Mouse (Mus musculus) liver, embryonic 13.5 days (tissue): Measurements from ENCODE around the gene Ctla2b. TPM values are rescaled to one million over a fixed set of nuclear protein-coding genes. Genes with fewer than 3 reads are reported as not detected.
"Not testable (repeated sequence)": the region's sequence is repeated elsewhere in the genome, so short reads cannot be mapped to it uniquely, and the experiment has no call there.

Source experiments
- ATAC-seq: fragments of 200-750 bp; cut with Nextera tagmentation; 2 replicates; pipeline ENCODE4 v1.8.0; 2017; ENCODE audit warnings: low read depth, mild to moderate bottlenecking, moderate number of reproducible peaks, moderate library complexity
- DNase-seq: peaks from one replicate; pipeline ENCODE4 v3.0.0; 2022
- H3K27ac ChIP-seq: fragments of 300-500 bp; sonication (generic); 2 replicates; pipeline ENCODE4 v1.5.1; 2015; ENCODE audit warnings: moderate library complexity, mild to moderate bottlenecking, inconsistent platforms
- H3K27me3 ChIP-seq: fragments of 300-500 bp; sonication (generic); 2 replicates; pipeline ENCODE4 v1.6.1; 2015; ENCODE audit warnings: mild to moderate bottlenecking, inconsistent platforms
- H3K36me3 ChIP-seq: fragments of 300-500 bp; sonication (generic); 2 replicates; pipeline ENCODE4 v1.6.1; 2015; ENCODE audit warnings: mild to moderate bottlenecking, inconsistent platforms
- H3K4me1 ChIP-seq: fragments of 300-500 bp; sonication (generic); replicated peaks from 2 replicates; pipeline ENCODE4 v1.6.1; 2015; ENCODE audit warnings: inconsistent platforms
- H3K4me2 ChIP-seq: fragments of 300-500 bp; sonication (generic); 2 replicates; pipeline ENCODE4 v1.6.1; 2015; ENCODE audit warnings: inconsistent platforms, mild to moderate bottlenecking, moderate library complexity
- H3K4me3 ChIP-seq: fragments of 300-500 bp; sonication (generic); replicated peaks from 2 replicates; pipeline ENCODE4 v1.5.1; 2015; ENCODE audit warnings: mild to moderate bottlenecking, inconsistent platforms
- H3K9ac ChIP-seq: fragments of 300-500 bp; sonication (generic); 2 replicates; pipeline ENCODE4 v1.6.1; 2015; ENCODE audit warnings: mild to moderate bottlenecking, inconsistent platforms
- H3K9me3 ChIP-seq: fragments of 300-500 bp; sonication (generic); replicated peaks from 2 replicates; pipeline ENCODE4 v1.6.1; 2016; ENCODE audit warnings: inconsistent platforms
- WGBS: fragments of 180-500 bp; shearing (Covaris S2); methylation state at CpG from one replicate; pipeline ENCODE4 v1.1.7; 2015; ENCODE audit not compliant: insufficient replicate concordance; 5-methylcytosine and 5-hydroxymethylcytosine counted together
- polyA plus RNA-seq: library from polyadenylated mRNA; unstranded; fragments of >200 nt; fragmentation: Nextera tagmentation; extraction: Ambion mirVana; gene quantifications from 2 replicates; pipeline ENCODE4 v1.2.1, GENCODE M21; 2015

The Ctla2b gene
- 5.6 and 8.4 TPM in 2 replicates for polyA plus RNA-seq

GRCm38 (mm10) chr13:60897328-60897727, at the start of gene Ctla2b:
Gene Ctla2b (minus strand): TSS chr13:60897447.
- 12% methylated on average over 3 of the region's 3 CpGs for WGBS
- no peaks in the 10 kb centered on the region for H3K27me3 ChIP-seq
- peak within 1 kb of the TSS; percentile 13; the same call in 1 of the 2 replicates for H3K27ac ChIP-seq
- ATAC-seq (peak; percentile 86), DNase-seq (peak; percentile 9)
- H3K36me3 ChIP-seq, result no peaks in the 10 kb centered on the region
- H3K9me3 ChIP-seq, result no peaks in the 10 kb centered on the region
- H3K4me3 ChIP-seq, result no peak within 1 kb of the TSS
- H3K4me2 ChIP-seq, result no peak within 1 kb of the TSS
- H3K4me1 ChIP-seq, result no peaks in the 10 kb centered on the region
- H3K9ac ChIP-seq, result no peak within 1 kb of the TSS

- not testable (repeated sequence) for H3K27me3 ChIP-seq, H3K4me2 ChIP-seq, H3K4me3 ChIP-seq, H3K9ac ChIP-seq, ATAC-seq, H3K36me3 ChIP-seq, DNase-seq, H3K4me1 ChIP-seq, H3K27ac ChIP-seq, H3K9me3 ChIP-seq
- 60% methylated on average over 3 of the region's 3 CpGs for WGBS
Measured at GRCm38 (mm10) chr13:60941884-60942283, 44.6 kb upstream of the Ctla2b start, which contains the start of gene Tpbpa. Gene Tpbpa (minus strand): TSS chr13:60941984.

DNA sequence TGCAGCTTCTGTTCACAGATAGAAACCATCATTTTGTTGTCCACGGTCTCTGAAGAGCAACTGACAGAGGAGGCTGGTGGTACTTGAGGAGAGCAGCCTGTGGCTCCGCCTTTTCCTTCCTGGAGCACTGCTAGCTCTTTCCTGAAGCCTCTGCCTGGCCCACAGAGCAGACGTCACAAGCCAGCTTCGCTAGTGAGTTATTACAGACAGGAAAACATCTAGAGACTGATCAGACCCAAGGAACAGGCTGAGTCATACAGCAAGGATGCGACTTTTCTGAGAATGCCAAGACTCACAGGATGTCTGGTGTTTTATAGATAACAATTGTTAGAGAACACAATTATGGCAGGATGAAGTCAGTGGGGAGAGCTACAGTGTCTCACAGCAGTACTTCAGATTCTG, 39.3 kb upstream of the Ctla2b start, which contains the start of the genes Gm49391 and Ctla2a:
TSS of gene Gm49391 (minus strand) at position 72 of the 402 bp plus-strand sequence.
TSS of gene Ctla2a (minus strand) at position 126 of the 402 bp plus-strand sequence.
- 13% methylated on average over 5 of the region's 5 CpGs for WGBS
- ATAC-seq (peak; percentile 87), DNase-seq (peak; percentile 18)
- no peak within 1 kb of the TSS for H3K9ac ChIP-seq
- no peak within 1 kb of the TSS for H3K4me2 ChIP-seq
- no peaks in the 10 kb centered on the region for H3K27me3 ChIP-seq
- no peaks in the 10 kb centered on the region for H3K36me3 ChIP-seq
- no peaks in the 10 kb centered on the region for H3K4me1 ChIP-seq
- no peak within 1 kb of the TSS for H3K27ac ChIP-seq
- H3K4me3 ChIP-seq, result no peak within 1 kb of the TSS
- H3K9me3 ChIP-seq, result no peaks in the 10 kb centered on the region

- not testable (repeated sequence) for H3K27me3 ChIP-seq, H3K4me1 ChIP-seq, DNase-seq, H3K9ac ChIP-seq, H3K9me3 ChIP-seq, H3K4me2 ChIP-seq, H3K27ac ChIP-seq, ATAC-seq, H3K4me3 ChIP-seq, H3K36me3 ChIP-seq
- WGBS, result 45% methylated on average over 2 of the region's 2 CpGs
Measured at GRCm38 (mm10) chr13:60935490-60935889, 38.2 kb upstream of the Ctla2b start, which contains the start of gene Gm49393. Gene Gm49393 (minus strand): TSS chr13:60935590.

- DNase-seq, H3K9me3 ChIP-seq, H3K4me2 ChIP-seq, H3K27me3 ChIP-seq, H3K4me3 ChIP-seq, H3K4me1 ChIP-seq, H3K27ac ChIP-seq, H3K9ac ChIP-seq, H3K36me3 ChIP-seq, ATAC-seq: not testable (repeated sequence)
- 49% methylated on average over 2 of the region's 2 CpGs for WGBS
Measured at GRCm38 (mm10) chr13:60904780-60905179, 7.5 kb upstream of the Ctla2b start, which contains the start of gene Tpbpb. Gene Tpbpb (minus strand): TSS chr13:60904880.

GRCm38 (mm10) chr13:60896794-60897193, 453 bp downstream of the Ctla2b start, which contains the start of gene Gm49392:
Gene Gm49392 (minus strand): TSS chr13:60896894.
- H3K9me3 ChIP-seq, H3K4me1 ChIP-seq, H3K36me3 ChIP-seq, H3K27me3 ChIP-seq, ATAC-seq, H3K9ac ChIP-seq, H3K4me2 ChIP-seq, DNase-seq, H3K4me3 ChIP-seq: not testable (repeated sequence)
- H3K27ac ChIP-seq, result peak within 1 kb of the TSS; percentile 13; the same call in 1 of the 2 replicates
- WGBS, result 75% methylated on average over 8 of the region's 8 CpGs

GRCm38 (mm10) chr13:60895406-60896160, 1.7 kb downstream of the Ctla2b start:
- ATAC-seq (no peak), DNase-seq (no peak)
- no peaks in the 10 kb centered on the region for H3K9me3 ChIP-seq
- no peaks in the 10 kb centered on the region for H3K27me3 ChIP-seq
- no peaks in the 10 kb centered on the region for H3K4me1 ChIP-seq
- H3K27ac ChIP-seq, result no peak overlapping the region
- H3K36me3 ChIP-seq, result no peaks in the 10 kb centered on the region
- H3K4me2 ChIP-seq, result no peak overlapping the region
- H3K9ac ChIP-seq, result no peak overlapping the region
- no peak overlapping the region for H3K4me3 ChIP-seq

GRCm38 (mm10) chr13:60892301-60892700, 4.9 kb downstream of the Ctla2b start:
- Histone ChIP-seq H3K4me3 (no peak overlapping the region), H3K4me2 (no peak overlapping the region), H3K9me3 (no peaks in the 10 kb centered on the region), H3K36me3 (no peaks in the 10 kb centered on the region), H3K27ac (no peak overlapping the region), H3K4me1 (no peaks in the 10 kb centered on the region), H3K27me3 (no peaks in the 10 kb centered on the region), H3K9ac (no peak overlapping the region)
- WGBS, result 28% methylated on average over 1 of the region's 1 CpGs
- no peak for DNase-seq
- ATAC-seq, result no peak

DNA sequence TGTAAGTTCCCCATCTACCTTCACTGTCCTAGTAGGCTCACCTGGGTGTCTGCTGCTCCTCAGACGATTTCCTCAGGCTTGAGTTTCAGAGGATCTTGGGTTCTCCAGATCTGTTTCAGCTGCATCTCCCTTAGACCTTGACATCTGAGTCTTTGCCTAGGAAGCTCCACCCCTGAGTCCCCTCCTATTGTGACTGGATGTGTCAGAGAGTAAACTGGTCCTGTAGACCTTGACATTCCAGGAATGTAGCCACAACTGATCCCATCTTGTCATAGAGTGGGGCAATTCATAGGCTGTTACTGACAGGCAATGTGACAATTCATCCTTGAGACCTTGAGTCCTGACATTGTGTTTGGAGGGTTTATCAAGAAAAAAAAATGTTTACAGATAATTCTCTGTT, 33.0 kb downstream of the Ctla2b start, which contains the start of gene 4930486L24Rik:
TSS of gene 4930486L24Rik (minus strand) at position 195 of the 400 bp plus-strand sequence.
- Histone ChIP-seq H3K27ac (no peak within 1 kb of the TSS), H3K9ac (no peak within 1 kb of the TSS), H3K9me3 (no peaks in the 10 kb centered on the region), H3K4me3 (no peak within 1 kb of the TSS), H3K4me2 (no peak within 1 kb of the TSS), H3K4me1 (no peaks in the 10 kb centered on the region), H3K36me3 (no peaks in the 10 kb centered on the region), H3K27me3 (no peaks in the 10 kb centered on the region)
- no peak for DNase-seq
- WGBS, result 52% methylated on average over 1 of the region's 1 CpGs
- ATAC-seq, result no peak

GRCm38 (mm10) chr13:60848241-60849120, 48.8 kb downstream of the Ctla2b start:
- H3K4me3 ChIP-seq, result no peak overlapping the region
- 48% methylated on average over 4 of the region's 4 CpGs for WGBS
- no peak overlapping the region for H3K9ac ChIP-seq
- no peaks in the 10 kb centered on the region for H3K4me1 ChIP-seq
- H3K27me3 ChIP-seq, result no peaks in the 10 kb centered on the region
- no peak for DNase-seq
- no peak overlapping the region for H3K27ac ChIP-seq
- H3K36me3 ChIP-seq, result no peaks in the 10 kb centered on the region
- no peak overlapping the region for H3K4me2 ChIP-seq
- no peaks in the 10 kb centered on the region for H3K9me3 ChIP-seq
- no peak for ATAC-seq
